Mouse (Mus musculus) kidney, postnatal 14 days (tissue): ENCODE measurements around the gene Trmt1l.
"Not testable (repeated sequence)": the region's sequence is repeated elsewhere in the genome, so short reads cannot be mapped to it uniquely, and the experiment has no call there.

Experiments used
- DNase-seq: peaks from one replicate; pipeline ENCODE4 v3.0.0; 2022; ENCODE audit warnings: mixed read lengths

The Trmt1l gene

GRCm38 (mm10) chr1:151428263-151429221 is at the start of gene Trmt1l, which contains the start of gene Swt1:
Gene Trmt1l, plus strand, starts transcription at chr1:151428542.
Gene Swt1, minus strand, starts transcription at chr1:151428455.
- peak; percentile 99 for DNase-seq

- peak; percentile 30 for DNase-seq
Observed at GRCm38 (mm10) chr1:151390029-151390428, 38.3 kb upstream of the Trmt1l start.

GRCm38 (mm10) chr1:151409827-151410226 is 18.5 kb upstream of the Trmt1l start:
- DNase-seq: no peak

GRCm38 (mm10) chr1:151422178-151422577 is 6.2 kb upstream of the Trmt1l start:
- DNase-seq: no peak

- peak; percentile 5 for DNase-seq
Observed at GRCm38 (mm10) chr1:151426947-151427600, 1.3 kb upstream of the Trmt1l start.

GRCm38 (mm10) chr1:151427888-151428262 is 467 bp upstream of the Trmt1l start:
- DNase-seq: no peak

GRCm38 (mm10) chr1:151429316-151429715 is 974 bp downstream of the Trmt1l start:
- DNase-seq: no peak

- DNase-seq: no peak
Observed at GRCm38 (mm10) chr1:151435431-151435830, 7.1 kb downstream of the Trmt1l start.

- no peak for DNase-seq
Observed at GRCm38 (mm10) chr1:151449866-151450265, 21.5 kb downstream of the Trmt1l start.

- no peak for DNase-seq
Observed at GRCm38 (mm10) chr1:151450851-151451250, 22.5 kb downstream of the Trmt1l start.

- DNase-seq: no peak
Observed at GRCm38 (mm10) chr1:151451946-151452345, 23.6 kb downstream of the Trmt1l start.

GRCm38 (mm10) chr1:151457087-151457486 is 28.7 kb downstream of the Trmt1l start:
- DNase-seq: no peak

- no peak for DNase-seq
Observed at GRCm38 (mm10) chr1:151461265-151461664, 32.9 kb downstream of the Trmt1l start.

GRCm38 (mm10) chr1:151464914-151465313 is 36.6 kb downstream of the Trmt1l start:
- DNase-seq: peak; percentile 34

- DNase-seq: no peak
Observed at GRCm38 (mm10) chr1:151466571-151466970, 38.2 kb downstream of the Trmt1l start.

- no peak for DNase-seq
Observed at GRCm38 (mm10) chr1:151471429-151471828, 43.1 kb downstream of the Trmt1l start.

- DNase-seq: not testable (repeated sequence)
Observed at GRCm38 (mm10) chr1:151472386-151472785, 44.0 kb downstream of the Trmt1l start.

- no peak for DNase-seq
Observed at GRCm38 (mm10) chr1:151482497-151482896, 54.2 kb downstream of the Trmt1l start.

GRCm38 (mm10) chr1:151483568-151483967 is 55.2 kb downstream of the Trmt1l start:
- peak; percentile 27 for DNase-seq

GRCm38 (mm10) chr1:151484754-151485153 is 56.4 kb downstream of the Trmt1l start:
- no peak for DNase-seq

GRCm38 (mm10) chr1:151489806-151490205 is 61.5 kb downstream of the Trmt1l start:
- no peak for DNase-seq

GRCm38 (mm10) chr1:151492419-151492818 is 64.1 kb downstream of the Trmt1l start:
- DNase-seq: no peak

GRCm38 (mm10) chr1:151493826-151494225 is 65.5 kb downstream of the Trmt1l start:
- no peak for DNase-seq

- no peak for DNase-seq
Observed at GRCm38 (mm10) chr1:151494711-151495110, 66.4 kb downstream of the Trmt1l start.
